Mouse (Mus musculus) WW6 (cell line): Measurements from ENCODE around the gene Ccdc40.
"Not testable (repeated sequence)": the region's sequence is repeated elsewhere in the genome, so short reads cannot be mapped to it uniquely, and the experiment has no call there.

Experiments
- DNase-seq: peaks from one replicate; pipeline ENCODE4 v3.0.0-alpha.2; 2013; ENCODE audit warnings: low read depth, low spot score

Ccdc40 gene

GRCm38 (mm10) chr11:119237007-119237406 is 8.6 kb downstream of the Ccdc40 start:
- DNase-seq, result no peak

GRCm38 (mm10) chr11:119237568-119238304 is 9.4 kb downstream of the Ccdc40 start:
- no peak for DNase-seq

- no peak for DNase-seq
These were observed 9.9 kb downstream of the Ccdc40 start for GRCm38 (mm10) chr11:119238305-119238721.

- DNase-seq, result no peak
These were observed 11.1 kb downstream of the Ccdc40 start for GRCm38 (mm10) chr11:119239480-119239879.

GRCm38 (mm10) chr11:119245543-119245942 is 17.2 kb downstream of the Ccdc40 start:
- not testable (repeated sequence) for DNase-seq

GRCm38 (mm10) chr11:119249011-119249410 is 20.6 kb downstream of the Ccdc40 start:
- DNase-seq, result no peak

GRCm38 (mm10) chr11:119250998-119251397 is 22.6 kb downstream of the Ccdc40 start:
- DNase-seq, result no peak

GRCm38 (mm10) chr11:119252854-119253541 is 24.6 kb downstream of the Ccdc40 start:
- DNase-seq, result no peak

- DNase-seq, result not testable (repeated sequence)
These were observed 28.2 kb downstream of the Ccdc40 start for GRCm38 (mm10) chr11:119256557-119256956.

GRCm38 (mm10) chr11:119258216-119258571 is 29.8 kb downstream of the Ccdc40 start:
- no peak for DNase-seq

GRCm38 (mm10) chr11:119258572-119259322 is 30.4 kb downstream of the Ccdc40 start:
- DNase-seq, result no peak

- DNase-seq, result no peak
These were observed 31.6 kb downstream of the Ccdc40 start for GRCm38 (mm10) chr11:119259977-119260376.

- DNase-seq, result no peak
These were observed 36.0 kb downstream of the Ccdc40 start for GRCm38 (mm10) chr11:119264413-119264812.

GRCm38 (mm10) chr11:119265811-119266210 is 37.4 kb downstream of the Ccdc40 start:
- DNase-seq, result no peak

GRCm38 (mm10) chr11:119267241-119267674 is 38.9 kb downstream of the Ccdc40 start:
- no peak for DNase-seq

GRCm38 (mm10) chr11:119267768-119268556 is 39.6 kb downstream of the Ccdc40 start, which contains the start of gene Gaa:
TSS of gene Gaa (plus strand) at chr11:119267887.
- peak; percentile 91 for DNase-seq

- DNase-seq, result no peak
These were observed 40.3 kb downstream of the Ccdc40 start for GRCm38 (mm10) chr11:119268557-119269195.

GRCm38 (mm10) chr11:119272492-119272891 is 44.1 kb downstream of the Ccdc40 start:
- not testable (repeated sequence) for DNase-seq

GRCm38 (mm10) chr11:119273186-119273930 is 45.0 kb downstream of the Ccdc40 start:
- DNase-seq, result no peak

- DNase-seq, result no peak
These were observed 52.7 kb downstream of the Ccdc40 start for GRCm38 (mm10) chr11:119281030-119281429.
